Mouse (Mus musculus) neural tube, embryonic 10.5 days (tissue): ENCODE measurements around the gene Dhx30.
A peak's percentile ranks its signal among the peaks of the same experiment; 100 is the strongest.
"Not testable (repeated sequence)": the region's sequence is repeated elsewhere in the genome, so short reads cannot be mapped to it uniquely, and the experiment has no call there.

Experiments used
- DNase-seq: peaks from one replicate; pipeline ENCODE4 v3.0.0-alpha.2; 2017; ENCODE audit warnings: low spot score; ENCODE audit errors: extremely low spot score

Gene Dhx30

GRCm38 (mm10) chr9:110117779-110118139, at the start of gene Dhx30:
Gene Dhx30, minus strand, starts transcription at chr9:110117830.
- no peak for DNase-seq

- DNase-seq, result no peak
Observed at GRCm38 (mm10) chr9:110163071-110163470, 45.4 kb upstream of the Dhx30 start.

- DNase-seq, result no peak
Observed at GRCm38 (mm10) chr9:110162441-110162840, 44.8 kb upstream of the Dhx30 start.

GRCm38 (mm10) chr9:110160486-110160885, 42.9 kb upstream of the Dhx30 start:
- DNase-seq, result not testable (repeated sequence)

GRCm38 (mm10) chr9:110159036-110159435, 41.4 kb upstream of the Dhx30 start:
- no peak for DNase-seq

GRCm38 (mm10) chr9:110148598-110148997, 31.0 kb upstream of the Dhx30 start:
- DNase-seq, result no peak

GRCm38 (mm10) chr9:110142097-110142496, 24.5 kb upstream of the Dhx30 start:
- no peak for DNase-seq

- no peak for DNase-seq
Observed at GRCm38 (mm10) chr9:110139119-110139518, 21.5 kb upstream of the Dhx30 start.

- no peak for DNase-seq
Observed at GRCm38 (mm10) chr9:110134176-110134575, 16.5 kb upstream of the Dhx30 start.

- no peak for DNase-seq
Observed at GRCm38 (mm10) chr9:110132921-110133320, 15.3 kb upstream of the Dhx30 start.

- DNase-seq, result no peak
Observed at GRCm38 (mm10) chr9:110132201-110132605, 14.6 kb upstream of the Dhx30 start.

GRCm38 (mm10) chr9:110131525-110132197, 14.0 kb upstream of the Dhx30 start:
- peak; percentile 99 for DNase-seq

- DNase-seq, result no peak
Observed at GRCm38 (mm10) chr9:110130896-110131524, 13.4 kb upstream of the Dhx30 start.

GRCm38 (mm10) chr9:110124008-110124540, 6.4 kb upstream of the Dhx30 start:
- not testable (repeated sequence) for DNase-seq

- DNase-seq, result no peak
Observed at GRCm38 (mm10) chr9:110123322-110123721, 5.7 kb upstream of the Dhx30 start.

GRCm38 (mm10) chr9:110121424-110121823, 3.8 kb upstream of the Dhx30 start:
- no peak for DNase-seq

GRCm38 (mm10) chr9:110118249-110118648, 619 bp upstream of the Dhx30 start:
- DNase-seq, result no peak

GRCm38 (mm10) chr9:110116977-110117778, 452 bp downstream of the Dhx30 start, which contains the start of gene Smarcc1:
Gene Smarcc1, plus strand, starts transcription at chr9:110117708.
- peak; percentile 97 for DNase-seq

GRCm38 (mm10) chr9:110116353-110116976, 1.2 kb downstream of the Dhx30 start:
- DNase-seq, result no peak

GRCm38 (mm10) chr9:110100627-110101600, 16.7 kb downstream of the Dhx30 start:
- peak; percentile 94 for DNase-seq
